Mouse (Mus musculus) CH12.LX (cell line): ENCODE data around the gene Cenpp.

Experiments used
- CHD1 ChIP-seq: IDR thresholded peaks from 2 replicates; pipeline ENCODE4 v1.6.1; 2012; ENCODE audit warnings: low read depth, low read length, improper control_type of control experiment, inconsistent platforms
- CTCF ChIP-seq, 2 experiments: IDR thresholded peaks in 1 of 2; conservative IDR thresholded peaks in 1 of 2; 2 replicates each; pipeline ENCODE4 v1.5.1; 2011 to 2012; ENCODE audit warnings: low read depth in 2 of 2, low read length in 2 of 2, improper control_type of control experiment in 1 of 2, inconsistent platforms in 1 of 2, mild to moderate bottlenecking in 1 of 2, moderate library complexity in 1 of 2
- EP300 ChIP-seq: IDR thresholded peaks from 2 replicates; pipeline ENCODE4 v1.6.1; 2011; ENCODE audit warnings: low read length, improper control_type of control experiment
- MAX ChIP-seq: IDR thresholded peaks from 2 replicates; pipeline ENCODE4 v1.6.1; 2011; ENCODE audit warnings: low read length, improper control_type of control experiment
- POLR2A ChIP-seq: IDR thresholded peaks from 2 replicates; pipeline ENCODE4 v1.6.1; 2011; ENCODE audit warnings: low read depth, mild to moderate bottlenecking, improper control_type of control experiment, low read length

GRCm38 (mm10) chr13:49444451-49444850, 208.1 kb downstream of the Cenpp start:
- TF ChIP-seq MAX (no peak), POLR2A (no peak), CHD1 (no peak), EP300 (no peak), CTCF (conservative IDR thresholded peaks at IDR 0.05 in 1 of 2, IDR thresholded peaks at IDR 0.05 in 1 of 2; ENCODE audit: low read depth in 2 of 2, low read length in 2 of 2) (no peak)
